Mouse (Mus musculus) liver, adult (tissue): Measurements from ENCODE around the gene Sytl2.

Experiments
- GATA4 ChIP-seq: IDR thresholded peaks from 2 replicates; pipeline ENCODE4 v1.6.1; 2014; ENCODE audit warnings: mild to moderate bottlenecking, low read length; ENCODE audit not compliant: insufficient replicate concordance

The Sytl2 gene

GRCm38 (mm10) chr7:90335755-90336194 lies 33.7 kb downstream of the Sytl2 start:
- no peak for TF ChIP-seq GATA4

DNA sequence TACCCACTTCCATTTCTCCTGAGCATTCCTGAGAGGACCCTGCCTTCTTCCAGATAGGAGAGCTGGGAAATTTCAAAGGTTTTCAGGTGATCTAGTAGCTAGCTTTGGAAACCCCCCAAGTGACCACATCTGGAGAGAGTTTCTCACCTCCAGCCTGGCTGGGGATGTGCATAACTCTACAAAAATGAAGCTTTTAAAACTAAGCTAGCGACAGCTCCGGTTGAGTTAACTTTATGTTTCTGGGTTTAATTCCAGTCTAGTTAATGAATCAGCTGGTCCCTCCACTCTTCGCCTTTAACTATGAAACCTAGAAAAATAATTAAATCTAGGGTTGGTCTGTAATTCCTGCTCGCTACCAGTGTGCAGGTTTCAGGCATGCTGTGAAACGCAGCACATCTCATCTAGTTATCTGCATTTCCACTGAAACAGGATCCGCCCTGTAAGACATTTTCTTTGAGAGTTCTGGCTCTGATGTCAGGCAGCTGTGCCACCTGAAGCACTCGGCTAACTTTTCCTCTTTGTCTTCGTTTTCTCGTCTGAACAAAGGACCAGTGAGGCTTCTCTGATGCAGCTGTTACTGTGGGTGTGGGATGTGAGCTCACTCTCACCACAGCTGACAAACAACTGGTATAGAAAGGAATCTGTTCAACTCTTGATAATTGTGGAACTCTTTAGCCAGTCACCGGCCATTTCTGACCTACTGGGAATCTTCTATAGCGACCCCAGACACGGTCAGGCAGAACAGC lies 39.3 kb downstream of the Sytl2 start:
- no peak for TF ChIP-seq GATA4

GRCm38 (mm10) chr7:90344903-90345302 lies 42.9 kb downstream of the Sytl2 start:
- no peak for TF ChIP-seq GATA4

- no peak for TF ChIP-seq GATA4
These were observed 45.9 kb downstream of the Sytl2 start for GRCm38 (mm10) chr7:90347779-90348437.

- no peak for TF ChIP-seq GATA4
These were observed 47.0 kb downstream of the Sytl2 start for GRCm38 (mm10) chr7:90349014-90349413.

- TF ChIP-seq GATA4, result no peak
These were observed 50.1 kb downstream of the Sytl2 start for GRCm38 (mm10) chr7:90352183-90352582.

- no peak for TF ChIP-seq GATA4
These were observed 51.6 kb downstream of the Sytl2 start for GRCm38 (mm10) chr7:90353488-90354228.

DNA sequence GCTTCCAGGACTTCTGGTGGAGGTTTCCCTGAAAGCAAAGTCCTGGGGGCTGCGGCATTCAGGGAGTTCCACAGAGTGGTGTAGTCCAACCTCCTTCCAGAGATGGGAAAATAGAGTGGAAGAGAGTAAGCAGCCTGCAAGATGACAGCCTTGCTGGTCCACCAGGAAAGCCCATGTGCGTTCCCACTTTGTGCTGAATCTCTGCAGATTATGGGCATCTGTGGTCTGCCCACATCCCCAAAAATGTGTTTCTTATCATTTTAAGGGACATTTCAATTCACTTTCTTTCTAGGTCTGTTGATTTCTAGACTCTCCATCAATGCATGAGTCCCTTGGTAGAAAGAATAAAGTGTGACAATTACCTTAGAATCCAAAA lies 52.2 kb downstream of the Sytl2 start:
- no peak for TF ChIP-seq GATA4

DNA sequence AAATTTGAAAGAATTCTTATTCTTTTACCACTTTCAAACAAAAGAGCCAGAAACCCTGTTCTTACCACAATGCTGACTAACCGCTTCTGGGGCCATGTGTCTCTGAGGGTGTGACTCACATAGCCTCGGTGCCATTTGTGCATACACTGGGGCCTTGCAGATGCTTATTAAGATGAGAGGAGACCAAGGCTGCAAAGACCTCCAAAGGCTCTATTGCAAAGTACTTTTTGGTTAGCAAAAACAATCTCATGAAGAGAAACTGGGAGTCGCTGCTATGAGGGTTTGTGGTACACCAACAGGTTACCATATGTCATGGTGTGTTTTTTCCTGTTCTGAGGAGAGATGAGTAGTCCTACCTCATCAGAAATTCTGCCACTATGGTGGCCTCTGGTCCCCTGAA lies 53.4 kb downstream of the Sytl2 start:
- no peak for TF ChIP-seq GATA4

DNA sequence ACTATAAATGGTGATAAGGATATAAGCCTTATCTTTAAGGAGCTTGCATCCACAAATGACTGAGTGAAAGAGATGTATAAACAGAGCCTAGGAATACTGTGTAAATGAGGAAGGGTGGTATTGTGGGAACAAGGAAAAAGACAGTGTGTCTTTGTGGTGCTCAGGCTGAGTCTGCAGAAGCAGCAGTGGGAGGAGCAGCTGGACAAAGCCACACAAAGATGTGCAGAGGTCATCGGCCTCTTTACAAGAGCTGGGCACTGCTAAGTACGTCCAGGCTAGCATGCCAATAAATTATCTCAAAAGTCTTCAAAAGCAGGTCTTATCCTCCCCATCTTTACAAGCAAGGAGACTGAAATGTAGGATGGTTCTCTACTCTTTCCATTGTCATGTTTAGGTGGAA lies 53.9 kb downstream of the Sytl2 start:
- no peak for TF ChIP-seq GATA4

DNA sequence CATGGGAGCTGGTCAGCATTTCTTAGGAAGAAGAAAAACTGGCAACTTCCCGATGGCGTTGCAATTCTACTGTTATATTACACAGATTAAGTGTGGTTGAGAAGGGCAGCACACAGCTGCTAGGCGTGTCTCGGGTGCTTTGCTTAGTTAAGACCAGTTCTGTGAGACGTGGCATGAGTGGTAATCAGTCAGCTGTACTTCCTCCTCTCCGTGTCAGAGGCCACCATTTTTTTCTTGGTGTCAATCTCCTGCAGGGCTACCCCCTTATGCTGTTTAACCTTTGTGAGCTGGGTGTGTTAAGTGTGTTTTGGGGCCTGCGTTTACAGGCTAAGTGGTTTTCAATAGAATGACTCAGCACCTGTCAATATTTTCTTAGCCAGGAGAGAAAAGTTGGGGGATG lies 60.7 kb downstream of the Sytl2 start:
- TF ChIP-seq GATA4, result no peak

GRCm38 (mm10) chr7:90370071-90370851 lies 68.2 kb downstream of the Sytl2 start:
- TF ChIP-seq GATA4, result no peak

GRCm38 (mm10) chr7:90372804-90373203 lies 70.8 kb downstream of the Sytl2 start:
- TF ChIP-seq GATA4, result no peak

GRCm38 (mm10) chr7:90384411-90384810 lies 82.4 kb downstream of the Sytl2 start:
- no peak for TF ChIP-seq GATA4

DNA sequence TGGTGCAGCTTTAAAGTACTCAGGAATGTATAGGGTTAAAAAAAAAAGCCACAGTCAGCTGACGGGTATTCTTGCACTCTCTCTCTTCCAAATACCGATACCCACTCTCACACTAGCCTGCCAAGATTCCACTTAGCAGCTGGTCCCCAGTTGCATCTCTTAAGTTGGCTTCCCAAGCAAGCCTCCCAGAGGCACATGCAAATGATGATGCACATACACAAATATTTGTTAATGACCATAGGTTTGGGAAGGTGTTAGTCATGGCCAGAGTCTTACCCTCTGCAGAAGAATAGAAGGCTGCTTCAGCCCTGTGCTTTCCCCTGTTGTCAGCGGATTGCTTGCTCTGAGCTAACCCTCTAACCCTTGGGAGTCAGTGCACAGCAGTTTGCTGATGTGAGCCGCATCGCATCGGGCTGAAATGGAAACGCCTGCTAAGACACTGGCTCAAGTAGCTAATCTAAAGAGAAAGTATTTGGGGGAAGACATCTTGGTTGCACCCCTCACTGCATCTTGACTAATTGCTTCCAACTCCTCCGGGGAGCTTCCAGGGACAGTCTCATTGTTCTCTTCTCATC lies 84.9 kb downstream of the Sytl2 start:
- TF ChIP-seq GATA4, result no peak
